Mouse (Mus musculus) adrenal gland, adult (tissue): ENCODE data around the gene Abcb5.
A peak's percentile ranks its signal among the peaks of the same experiment; 100 is the strongest.
"Not testable (repeated sequence)": the region's sequence is repeated elsewhere in the genome, so short reads cannot be mapped to it uniquely, and the experiment has no call there.

ENCODE experiments used
- DNase-seq, 2 experiments: peaks; one replicate each; pipeline ENCODE4 v3.0.0; 2022 to 2023; ENCODE audit warnings: low spot score in 1 of 2; ENCODE audit not compliant: inconsistent age in 2 of 2

Abcb5 gene

GRCm38 (mm10) chr12:118966321-118966720 is at the start of gene Abcb5:
Gene Abcb5, minus strand, starts transcription at chr12:118966421.
- no peak for DNase-seq

DNA sequence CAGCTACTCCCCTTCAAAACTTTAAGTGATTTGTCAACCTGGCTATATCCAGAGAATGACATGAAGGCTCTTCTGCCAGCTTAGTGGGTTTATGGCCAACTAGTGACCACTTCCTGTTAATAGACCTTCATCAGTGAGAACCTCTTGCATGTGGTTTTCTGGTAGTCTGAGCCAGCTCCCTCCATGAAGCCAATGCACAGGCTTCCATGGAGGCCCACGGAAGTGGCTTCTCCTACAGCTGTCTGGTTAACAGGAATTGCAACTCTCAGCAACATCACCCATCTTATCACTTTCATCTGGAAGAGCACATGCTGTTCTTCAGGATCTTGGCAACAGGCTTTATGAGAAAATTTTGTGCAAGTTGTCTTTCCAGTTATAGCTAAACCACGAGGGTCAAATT is 33.0 kb upstream of the Abcb5 start:
- DNase-seq = peak in 1 of 2 experiments; percentile 6

GRCm38 (mm10) chr12:118994328-118995166 is 28.3 kb upstream of the Abcb5 start:
- DNase-seq = peak in 1 of 2 experiments; percentile 50

GRCm38 (mm10) chr12:118984852-118985251 is 18.6 kb upstream of the Abcb5 start:
- DNase-seq = no peak

DNA sequence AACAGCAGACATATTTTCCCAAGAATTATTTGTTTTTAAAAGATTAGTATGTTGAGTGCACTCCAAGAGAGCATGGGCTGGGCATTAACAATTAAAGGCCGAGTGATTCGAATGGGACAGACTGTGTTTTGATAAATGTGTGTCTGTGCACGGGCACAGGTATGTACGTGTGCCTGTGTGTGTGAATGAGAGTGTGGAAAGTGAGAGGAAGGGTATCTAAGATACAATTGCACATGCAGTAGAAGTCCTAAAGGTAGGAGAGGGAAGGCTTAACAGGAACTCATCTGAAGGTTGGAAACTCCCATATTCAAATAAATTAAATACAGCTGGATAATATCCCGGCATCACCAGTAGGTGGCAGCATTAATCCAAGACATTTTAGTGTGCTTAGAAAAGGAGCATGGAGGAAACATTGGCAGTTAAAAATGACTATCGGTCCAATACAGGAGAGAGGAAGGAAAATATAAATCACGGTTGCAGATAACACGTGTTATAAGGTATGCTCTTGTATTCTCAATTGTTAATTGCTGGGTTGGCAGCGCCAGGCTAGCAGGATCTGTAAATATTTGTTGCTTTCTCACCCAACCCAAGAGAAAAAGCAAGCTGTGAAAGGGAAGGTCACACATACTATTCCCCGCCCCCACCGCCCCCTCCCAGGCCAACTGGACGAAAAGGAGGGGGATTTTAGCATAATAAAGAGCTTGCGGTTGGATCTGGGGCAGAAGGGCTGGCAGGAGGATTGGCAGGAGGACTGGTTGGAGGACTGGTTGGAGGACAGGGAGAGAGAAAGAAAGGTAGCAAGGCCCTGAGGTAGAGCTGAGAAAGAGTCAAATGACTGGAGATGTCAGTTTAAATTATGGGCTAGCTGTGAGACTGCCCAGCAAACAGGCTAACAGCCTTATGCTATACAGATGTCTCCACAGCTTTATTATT is 35.6 kb downstream of the Abcb5 start:
- DNase-seq = peak; percentile 24 to 85

GRCm38 (mm10) chr12:118926813-118927281 is 39.4 kb downstream of the Abcb5 start:
- DNase-seq = peak; percentile 3 to 49

- DNase-seq = not testable (repeated sequence)
Measured at GRCm38 (mm10) chr12:118923874-118924273, 42.3 kb downstream of the Abcb5 start.

DNA sequence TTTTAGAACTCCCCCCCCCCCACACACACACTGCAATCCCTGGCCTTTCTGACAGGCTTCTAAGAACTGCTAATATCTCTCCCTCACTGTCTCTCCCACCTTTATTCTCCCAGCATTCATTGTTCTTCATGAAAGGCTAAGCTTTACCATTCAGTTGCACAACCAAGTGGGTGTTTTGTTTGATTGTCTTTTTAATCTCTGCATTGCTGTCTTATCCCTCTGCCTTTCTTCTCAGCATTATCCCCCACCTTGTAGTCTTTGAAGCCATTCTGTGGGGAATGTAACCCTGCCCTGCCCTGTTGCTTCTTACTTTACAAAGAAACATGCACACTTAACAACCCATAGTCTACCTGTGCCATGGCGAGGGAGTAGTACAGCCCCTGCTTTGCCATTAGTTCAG is 48.5 kb downstream of the Abcb5 start:
- DNase-seq = no peak

DNA sequence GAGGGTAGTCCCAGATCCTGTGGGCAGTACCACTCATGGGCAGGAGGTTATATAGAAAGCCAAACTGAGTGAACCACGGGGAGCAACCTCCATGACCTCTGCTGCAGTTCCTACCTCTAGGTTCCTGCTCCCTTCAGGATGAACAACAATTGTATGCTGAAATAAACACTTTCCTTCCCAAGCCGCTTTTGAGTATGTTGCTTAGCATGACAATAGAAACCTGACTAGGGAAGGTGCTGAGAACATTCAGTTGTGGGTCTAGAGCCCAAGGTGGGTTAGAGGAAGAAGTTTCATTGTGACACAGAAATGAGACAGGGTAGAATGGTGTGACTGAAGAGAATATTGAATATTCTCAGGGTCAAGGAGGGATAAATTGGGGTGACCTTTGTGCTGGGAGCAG is 55.9 kb downstream of the Abcb5 start:
- no peak for DNase-seq

DNA sequence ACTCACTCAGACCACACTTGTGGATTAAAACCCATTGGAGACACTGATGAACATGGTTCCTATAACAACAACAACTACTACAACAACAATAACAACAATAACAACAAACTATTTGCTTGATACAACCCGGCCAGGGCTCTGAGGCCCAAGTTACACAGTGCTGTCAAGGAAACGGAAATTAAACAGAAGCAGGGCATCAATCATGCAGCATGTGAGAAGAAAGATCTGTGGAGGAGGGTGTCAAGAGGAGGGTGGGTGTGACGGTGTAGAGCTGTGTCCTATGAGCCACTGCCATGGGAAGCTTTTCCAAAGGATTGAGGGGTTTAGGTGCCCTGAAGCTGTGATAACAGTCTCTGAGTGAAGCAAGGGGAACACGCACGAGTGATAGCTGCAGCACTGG is 64.0 kb downstream of the Abcb5 start:
- DNase-seq = no peak

- DNase-seq = no peak
Measured at GRCm38 (mm10) chr12:118887964-118888363, 78.3 kb downstream of the Abcb5 start.

GRCm38 (mm10) chr12:118882790-118883189 is 83.4 kb downstream of the Abcb5 start:
- DNase-seq = no peak

GRCm38 (mm10) chr12:118872673-118873072 is 93.5 kb downstream of the Abcb5 start:
- DNase-seq = no peak

DNA sequence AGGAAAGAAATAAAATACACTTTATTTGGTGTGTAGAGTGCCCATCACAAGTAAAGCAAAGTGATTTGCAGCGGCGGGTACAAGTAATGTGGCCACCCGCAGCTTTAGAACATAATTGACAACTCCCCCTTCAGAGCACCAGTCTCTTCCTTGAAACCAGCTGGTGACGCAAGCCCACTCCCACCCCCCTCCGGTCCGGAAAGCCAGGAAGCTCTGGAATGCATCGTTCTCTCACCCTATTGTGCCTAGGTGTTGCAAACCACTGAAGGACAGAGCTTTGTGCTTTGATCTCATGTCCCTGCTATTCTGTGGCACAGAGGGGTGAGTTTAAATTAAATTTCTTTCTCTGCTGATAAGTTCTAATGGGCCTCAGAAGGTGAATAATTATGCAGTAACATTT is 110.1 kb downstream of the Abcb5 start:
- DNase-seq = no peak

- DNase-seq = peak; percentile 68 to 86
Measured at GRCm38 (mm10) chr12:118854831-118855453, 111.3 kb downstream of the Abcb5 start.

GRCm38 (mm10) chr12:118854401-118854800 is 111.8 kb downstream of the Abcb5 start:
- no peak for DNase-seq

DNA sequence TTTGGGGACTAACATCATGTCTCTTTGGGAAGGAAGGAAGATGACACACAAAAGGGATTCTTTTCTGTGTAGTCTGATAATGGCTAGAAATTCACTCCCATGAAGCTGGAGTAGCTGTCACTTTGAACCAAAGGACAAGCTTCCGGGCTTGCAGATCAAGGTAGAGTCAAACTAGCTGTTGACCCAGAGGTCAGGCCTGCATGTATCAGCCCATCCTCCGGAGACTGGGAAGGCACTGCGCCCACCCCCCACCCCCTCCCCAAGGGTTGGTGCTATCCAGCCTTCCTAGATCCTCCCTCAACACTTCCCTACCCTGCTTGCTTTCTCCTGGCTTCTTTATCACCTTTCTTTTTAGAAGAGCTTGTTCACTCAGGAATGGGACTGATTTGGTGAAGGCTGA is 112.9 kb downstream of the Abcb5 start:
- no peak for DNase-seq

- DNase-seq = no peak
Measured at GRCm38 (mm10) chr12:118850851-118851410, 115.3 kb downstream of the Abcb5 start.

- DNase-seq = peak in 1 of 2 experiments; percentile 32
Measured at GRCm38 (mm10) chr12:118849996-118850395, 116.2 kb downstream of the Abcb5 start.

GRCm38 (mm10) chr12:118849203-118849861 is 116.9 kb downstream of the Abcb5 start:
- DNase-seq = peak in 1 of 2 experiments; percentile 28
